Mouse (Mus musculus): ENCODE data around the gene Zfp180.
"Not testable (repeated sequence)": the region's sequence is repeated elsewhere in the genome, so short reads cannot be mapped to it uniquely, and the experiment has no call there.

Gene Zfp180

GRCm38 (mm10) chr7:24081634-24082431 lies at the start of gene Zfp180:
TSS of gene Zfp180 (plus strand) at chr7:24081924.
- peak; percentile 90 for DNase-seq

- no peak for DNase-seq
Measured at GRCm38 (mm10) chr7:24052660-24053304, 28.9 kb upstream of the Zfp180 start, which contains the start of gene Vmn1r183. TSS of gene Vmn1r183 (plus strand) at chr7:24053254.

GRCm38 (mm10) chr7:24074424-24074823 lies 7.3 kb upstream of the Zfp180 start:
- not testable (repeated sequence) for DNase-seq

GRCm38 (mm10) chr7:24082457-24083235 lies 922 bp downstream of the Zfp180 start:
- no peak for DNase-seq

GRCm38 (mm10) chr7:24086871-24087270 lies 5.1 kb downstream of the Zfp180 start:
- DNase-seq, result no peak

GRCm38 (mm10) chr7:24087485-24088125 lies 5.9 kb downstream of the Zfp180 start:
- DNase-seq, result no peak

GRCm38 (mm10) chr7:24104403-24104802 lies 22.7 kb downstream of the Zfp180 start:
- no peak for DNase-seq

GRCm38 (mm10) chr7:24105144-24105703 lies 23.5 kb downstream of the Zfp180 start:
- no peak for DNase-seq

GRCm38 (mm10) chr7:24110839-24111238 lies 29.1 kb downstream of the Zfp180 start:
- DNase-seq, result no peak

- DNase-seq, result no peak
Measured at GRCm38 (mm10) chr7:24111772-24112155, 30.0 kb downstream of the Zfp180 start.

GRCm38 (mm10) chr7:24112156-24112856 lies 30.6 kb downstream of the Zfp180 start, which contains the start of gene Zfp112:
TSS of gene Zfp112 (plus strand) at chr7:24112314.
- peak; percentile 69 for DNase-seq

- DNase-seq, result no peak
Measured at GRCm38 (mm10) chr7:24113001-24113400, 31.3 kb downstream of the Zfp180 start.

- DNase-seq, result no peak
Measured at GRCm38 (mm10) chr7:24116655-24117054, 34.9 kb downstream of the Zfp180 start.

GRCm38 (mm10) chr7:24133425-24133995 lies 51.8 kb downstream of the Zfp180 start:
- no peak for DNase-seq

GRCm38 (mm10) chr7:24133996-24134828 lies 52.5 kb downstream of the Zfp180 start, which contains the start of gene Zfp235:
TSS of gene Zfp235 (plus strand) at chr7:24134169.
- DNase-seq, result peak; percentile 81

GRCm38 (mm10) chr7:24142566-24142965 lies 60.8 kb downstream of the Zfp180 start:
- DNase-seq, result no peak

GRCm38 (mm10) chr7:24153272-24153671 lies 71.5 kb downstream of the Zfp180 start:
- DNase-seq, result no peak

All from right cerebral cortex, postnatal 14 days (tissue).